Mouse (Mus musculus): ENCODE data around the gene Pafah1b3.
A peak's percentile ranks its signal among the peaks of the same experiment; 100 is the strongest.
"Not testable (repeated sequence)": the region's sequence is repeated elsewhere in the genome, so short reads cannot be mapped to it uniquely, and the experiment has no call there.

Pafah1b3 gene

GRCm38 (mm10) chr7:25297454-25298325, at the start of gene Pafah1b3:
TSS of gene Pafah1b3 (minus strand) at chr7:25297986.
- DNase-seq (ENCODE audit: low read depth, low spot score): peak; percentile 91

- DNase-seq (ENCODE audit: low read depth, low spot score): no peak
These were observed 43.4 kb upstream of the Pafah1b3 start for GRCm38 (mm10) chr7:25341000-25341784.

GRCm38 (mm10) chr7:25339329-25339728, 41.5 kb upstream of the Pafah1b3 start:
- no peak for DNase-seq (ENCODE audit: low read depth, low spot score)

DNA sequence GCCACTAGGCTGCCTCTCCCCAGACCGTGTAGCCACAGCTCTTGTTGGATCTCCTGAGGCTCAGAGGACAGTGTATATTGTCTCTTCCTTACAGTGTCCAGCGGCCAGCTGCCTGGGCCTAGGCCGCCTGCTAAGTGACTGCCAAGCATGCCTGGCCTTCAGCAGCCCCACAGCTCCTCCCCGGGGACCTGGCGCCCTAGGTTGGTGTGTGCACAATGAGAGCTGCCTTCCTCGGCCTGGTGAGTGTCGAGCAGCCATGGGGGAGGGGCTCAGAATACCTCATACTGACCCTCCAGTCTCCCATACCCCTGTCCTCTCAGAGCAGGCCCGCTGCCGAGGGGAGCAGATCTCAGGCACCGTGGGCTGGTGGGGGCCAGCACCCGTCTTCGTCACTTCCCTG, 36.7 kb upstream of the Pafah1b3 start:
- DNase-seq (ENCODE audit: low read depth, low spot score): no peak

- DNase-seq (ENCODE audit: low read depth, low spot score): peak; percentile 54
These were observed 36.0 kb upstream of the Pafah1b3 start for GRCm38 (mm10) chr7:25333596-25334307.

DNA sequence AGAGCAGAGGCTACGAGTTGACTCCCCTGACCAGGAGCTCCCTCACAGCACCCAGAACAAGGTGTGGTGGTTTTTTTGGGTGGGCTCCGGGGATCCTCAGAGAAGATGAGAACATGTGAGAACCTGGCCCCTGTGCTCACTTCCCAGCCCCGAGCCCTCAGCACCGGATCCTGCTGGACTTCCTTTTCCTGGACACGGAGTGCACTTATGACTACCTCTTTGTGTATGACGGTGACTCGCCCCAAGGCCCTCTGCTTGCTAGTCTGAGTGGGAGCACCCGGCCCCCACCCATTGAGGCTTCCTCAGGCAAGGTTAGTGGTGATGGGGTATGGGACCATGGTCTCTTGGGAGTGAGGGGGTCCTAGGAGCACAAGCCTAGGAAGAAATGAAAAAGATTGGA, 28.4 kb upstream of the Pafah1b3 start:
- DNase-seq (ENCODE audit: low read depth, low spot score): no peak

DNA sequence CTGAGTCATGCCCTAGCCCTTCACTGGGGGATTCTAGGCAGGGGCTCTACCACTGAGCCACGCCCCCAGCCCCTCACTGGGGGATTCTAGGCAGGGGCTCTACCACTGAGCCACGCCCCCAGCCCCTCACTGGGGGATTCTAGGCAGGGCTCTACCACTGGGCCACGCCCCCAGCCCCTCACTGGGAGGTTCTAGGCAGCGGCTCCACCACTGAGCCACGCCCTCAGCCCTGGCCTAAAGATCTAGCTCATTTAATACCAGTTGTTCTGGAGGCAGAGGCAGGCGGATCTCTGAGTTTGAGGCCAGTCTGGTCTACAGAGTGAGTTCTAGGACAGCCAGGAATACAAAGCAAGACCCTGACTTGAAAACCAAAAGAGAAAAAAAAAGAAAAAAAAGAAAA, 27.6 kb upstream of the Pafah1b3 start:
- not testable (repeated sequence) for DNase-seq (ENCODE audit: low read depth, low spot score)

- DNase-seq (ENCODE audit: low read depth, low spot score): no peak
These were observed 25.4 kb upstream of the Pafah1b3 start for GRCm38 (mm10) chr7:25323219-25323618.

- DNase-seq (ENCODE audit: low read depth, low spot score): no peak
These were observed 24.3 kb upstream of the Pafah1b3 start for GRCm38 (mm10) chr7:25322058-25322484.

- no peak for DNase-seq (ENCODE audit: low read depth, low spot score)
These were observed 19.7 kb upstream of the Pafah1b3 start for GRCm38 (mm10) chr7:25317446-25317999.

- DNase-seq (ENCODE audit: low read depth, low spot score): peak; percentile 92
These were observed 19.0 kb upstream of the Pafah1b3 start, which contains the start of gene Megf8 for GRCm38 (mm10) chr7:25316532-25317445. TSS of gene Megf8 (plus strand) at chr7:25317164.

DNA sequence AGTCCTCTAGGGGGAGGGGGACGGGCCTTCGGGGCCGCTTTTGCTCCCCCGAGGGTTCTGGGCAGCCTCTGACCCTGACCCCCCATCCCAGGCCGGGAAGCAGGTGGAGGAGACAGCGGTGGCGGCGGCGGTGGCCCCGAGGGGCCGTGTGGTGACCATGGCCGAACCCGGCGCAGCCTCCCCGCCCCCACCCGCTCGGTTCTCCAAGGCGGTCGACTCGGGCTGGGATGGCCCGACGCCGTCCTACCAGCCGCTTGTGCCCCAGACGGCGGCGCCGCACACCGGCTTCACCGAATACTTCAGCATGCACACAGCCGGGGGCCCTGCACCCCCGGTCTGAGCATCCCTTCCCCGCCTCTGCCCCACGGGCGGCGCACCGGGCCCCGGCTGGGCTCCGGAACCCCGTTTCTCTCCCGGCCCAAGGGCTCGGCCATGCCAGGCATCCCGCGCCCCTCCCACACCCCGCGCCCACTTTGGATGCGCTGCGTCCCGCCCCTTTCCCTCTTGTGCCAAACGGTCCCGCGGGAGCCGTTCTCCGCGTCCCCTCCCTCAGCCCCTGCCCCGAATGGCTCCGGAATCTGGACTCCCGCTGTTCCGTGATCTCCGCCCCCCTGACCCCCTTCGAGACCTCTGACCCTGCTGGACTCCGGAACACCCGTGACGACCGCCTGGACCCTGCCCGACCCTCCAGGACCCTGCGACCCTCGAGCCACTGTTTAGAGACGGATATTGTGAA, 17.7 kb upstream of the Pafah1b3 start:
- no peak for DNase-seq (ENCODE audit: low read depth, low spot score)

DNA sequence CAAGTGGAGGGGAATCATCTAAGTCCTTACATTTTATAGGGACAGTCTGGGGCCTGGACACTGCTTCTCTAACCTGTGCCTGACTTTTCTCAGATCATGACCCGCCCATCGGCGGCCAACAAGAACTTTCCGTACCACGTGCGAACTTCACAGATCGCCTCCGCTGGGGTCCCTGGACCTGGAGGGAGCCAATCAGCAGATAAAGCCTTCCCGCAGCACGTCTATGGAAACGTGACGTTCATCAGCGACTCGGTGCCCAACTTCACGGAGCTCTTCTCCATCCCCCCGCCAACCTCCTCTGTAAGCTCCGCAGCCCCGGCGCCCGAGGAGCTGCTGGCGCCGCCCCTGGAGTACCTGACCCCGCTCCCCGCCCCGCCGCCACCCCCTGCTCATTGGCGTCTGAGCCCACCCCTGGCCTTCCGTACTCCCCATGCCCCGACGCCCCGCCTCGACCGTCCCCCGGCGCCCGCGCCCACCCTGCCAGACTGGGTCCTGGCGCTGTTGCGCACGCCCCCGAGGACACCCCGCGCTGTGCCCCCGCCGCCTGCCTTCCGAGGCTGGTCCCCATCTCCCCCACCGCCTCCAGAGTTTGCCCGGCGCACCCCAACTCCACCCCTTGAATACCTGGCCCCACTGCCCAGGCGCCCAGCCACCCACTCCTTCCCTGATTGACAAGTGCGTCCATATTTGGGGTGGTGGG, 17.0 kb upstream of the Pafah1b3 start:
- no peak for DNase-seq (ENCODE audit: low read depth, low spot score)

DNA sequence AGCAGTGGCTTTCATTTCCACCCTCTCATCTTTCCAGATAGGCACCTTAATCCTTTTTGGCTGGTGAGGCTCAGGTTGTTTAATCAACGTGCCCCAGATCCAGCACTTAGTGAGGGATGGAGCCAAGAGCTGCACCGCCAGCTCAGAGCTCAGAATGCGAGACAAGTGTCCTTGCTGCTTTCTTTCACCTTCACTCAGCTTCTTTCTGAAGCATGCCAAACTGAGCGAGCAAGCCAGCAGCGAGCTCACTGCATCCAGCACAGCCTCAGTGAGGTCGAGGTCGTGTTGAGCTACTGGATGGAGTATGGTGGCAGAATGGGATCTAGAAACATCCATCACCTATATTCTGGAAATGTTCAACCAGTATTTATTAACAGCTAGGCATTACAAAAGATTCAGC, 15.5 kb upstream of the Pafah1b3 start:
- no peak for DNase-seq (ENCODE audit: low read depth, low spot score)

- DNase-seq (ENCODE audit: low read depth, low spot score): no peak
These were observed 13.4 kb upstream of the Pafah1b3 start for GRCm38 (mm10) chr7:25311193-25311592.

DNA sequence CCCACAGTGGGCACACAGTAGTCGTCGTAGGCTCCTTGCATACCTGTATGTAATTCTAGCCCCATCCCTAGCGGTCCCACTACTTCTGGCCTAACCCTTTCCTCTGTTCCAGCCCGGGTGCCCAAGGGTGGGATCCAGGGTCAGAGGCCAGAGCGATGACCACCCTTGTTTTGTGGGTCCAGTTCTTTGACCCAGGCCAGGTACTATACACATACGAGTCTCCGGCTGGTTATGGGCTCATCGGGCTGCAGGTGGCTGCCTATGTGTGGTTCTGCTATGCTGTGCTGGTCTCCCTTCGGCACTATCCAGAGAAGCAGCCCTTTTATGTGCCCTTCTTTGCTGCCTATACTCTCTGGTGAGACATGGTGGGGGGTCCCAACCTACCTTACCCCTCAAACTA, 11.6 kb upstream of the Pafah1b3 start:
- no peak for DNase-seq (ENCODE audit: low read depth, low spot score)

- DNase-seq (ENCODE audit: low read depth, low spot score): no peak
These were observed 11.0 kb upstream of the Pafah1b3 start for GRCm38 (mm10) chr7:25308702-25309318.

DNA sequence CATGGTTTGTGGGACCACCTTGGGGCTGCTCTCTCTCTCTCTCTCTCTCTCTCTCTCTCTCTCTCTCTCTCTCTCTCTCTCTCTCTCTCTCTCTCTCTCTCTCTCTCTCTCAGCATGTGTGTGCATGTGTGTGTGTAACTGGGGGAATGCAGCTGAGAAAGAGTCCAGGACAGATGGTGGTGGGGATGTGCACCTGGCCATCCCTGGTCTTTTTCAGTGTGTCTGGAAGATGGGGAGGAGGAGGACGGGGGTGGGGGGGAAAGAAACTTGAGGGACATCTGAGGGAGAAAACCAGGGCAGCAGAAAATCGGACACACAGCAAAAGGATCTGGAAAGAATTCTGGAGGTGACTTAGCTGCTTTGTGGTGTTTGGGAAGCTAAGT, 8.8 kb upstream of the Pafah1b3 start:
- DNase-seq (ENCODE audit: low read depth, low spot score): no peak

Data from WW6 (cell line).